Mouse (Mus musculus) liver, embryonic 15.5 days (tissue): ENCODE measurements around the gene Spg11. TPM values are rescaled to one million over a fixed set of nuclear protein-coding genes. Genes with fewer than 3 reads are reported as not detected.

ENCODE experiments used
- ATAC-seq: fragments of 200-750 bp; cut with Nextera tagmentation; 2 replicates; pipeline ENCODE4 v1.8.0; 2017; ENCODE audit warnings: moderate number of reproducible peaks, mild to moderate bottlenecking, moderate library complexity; ENCODE audit not compliant: insufficient read depth
- H3K27ac ChIP-seq: fragments of 300-500 bp; sonication (generic); replicated peaks from 2 replicates; pipeline ENCODE4 v1.5.1; 2015; ENCODE audit warnings: mild to moderate bottlenecking, inconsistent platforms
- H3K27me3 ChIP-seq: fragments of 300-500 bp; sonication (generic); 2 replicates; pipeline ENCODE4 v1.6.1; 2015; ENCODE audit warnings: mild to moderate bottlenecking, inconsistent platforms
- H3K36me3 ChIP-seq: fragments of 300-500 bp; sonication (generic); replicated peaks from 2 replicates; pipeline ENCODE4 v1.6.1; 2015; ENCODE audit warnings: moderate library complexity, mild to moderate bottlenecking, inconsistent platforms
- H3K4me1 ChIP-seq: fragments of 300-500 bp; sonication (generic); replicated peaks from 2 replicates; pipeline ENCODE4 v1.6.1; 2015; ENCODE audit warnings: inconsistent platforms
- H3K4me2 ChIP-seq: fragments of 300-500 bp; sonication (generic); 2 replicates; pipeline ENCODE4 v1.6.1; 2015; ENCODE audit warnings: moderate library complexity, mild to moderate bottlenecking, inconsistent platforms
- H3K4me3 ChIP-seq: fragments of 300-500 bp; sonication (generic); replicated peaks from 2 replicates; pipeline ENCODE4 v1.5.1; 2015; ENCODE audit warnings: mild to moderate bottlenecking, inconsistent platforms
- H3K9ac ChIP-seq: fragments of 300-500 bp; sonication (generic); 2 replicates; pipeline ENCODE4 v1.6.1; 2015; ENCODE audit warnings: moderate library complexity, mild to moderate bottlenecking, inconsistent platforms
- H3K9me3 ChIP-seq: fragments of 300-500 bp; sonication (generic); replicated peaks from 2 replicates; pipeline ENCODE4 v1.6.1; 2016; ENCODE audit warnings: inconsistent platforms
- whole genome bisulfite sequencing: fragments of 180-500 bp; shearing (Covaris S2); methylation state at CpG from one replicate; pipeline ENCODE4 v1.1.7; 2015; ENCODE audit warnings: mixed read lengths; ENCODE audit not compliant: insufficient replicate concordance; 5-methylcytosine and 5-hydroxymethylcytosine counted together
- polyA plus RNA-seq: library from polyadenylated mRNA; unstranded; fragments of >200 nt; fragmentation: Nextera tagmentation; extraction: Ambion mirVana; gene quantifications from 2 replicates; pipeline ENCODE4 v1.2.1, GENCODE M21; 2015

Gene Spg11
- polyA plus RNA-seq = 2.7 and 3.6 TPM in 2 replicates

DNA sequence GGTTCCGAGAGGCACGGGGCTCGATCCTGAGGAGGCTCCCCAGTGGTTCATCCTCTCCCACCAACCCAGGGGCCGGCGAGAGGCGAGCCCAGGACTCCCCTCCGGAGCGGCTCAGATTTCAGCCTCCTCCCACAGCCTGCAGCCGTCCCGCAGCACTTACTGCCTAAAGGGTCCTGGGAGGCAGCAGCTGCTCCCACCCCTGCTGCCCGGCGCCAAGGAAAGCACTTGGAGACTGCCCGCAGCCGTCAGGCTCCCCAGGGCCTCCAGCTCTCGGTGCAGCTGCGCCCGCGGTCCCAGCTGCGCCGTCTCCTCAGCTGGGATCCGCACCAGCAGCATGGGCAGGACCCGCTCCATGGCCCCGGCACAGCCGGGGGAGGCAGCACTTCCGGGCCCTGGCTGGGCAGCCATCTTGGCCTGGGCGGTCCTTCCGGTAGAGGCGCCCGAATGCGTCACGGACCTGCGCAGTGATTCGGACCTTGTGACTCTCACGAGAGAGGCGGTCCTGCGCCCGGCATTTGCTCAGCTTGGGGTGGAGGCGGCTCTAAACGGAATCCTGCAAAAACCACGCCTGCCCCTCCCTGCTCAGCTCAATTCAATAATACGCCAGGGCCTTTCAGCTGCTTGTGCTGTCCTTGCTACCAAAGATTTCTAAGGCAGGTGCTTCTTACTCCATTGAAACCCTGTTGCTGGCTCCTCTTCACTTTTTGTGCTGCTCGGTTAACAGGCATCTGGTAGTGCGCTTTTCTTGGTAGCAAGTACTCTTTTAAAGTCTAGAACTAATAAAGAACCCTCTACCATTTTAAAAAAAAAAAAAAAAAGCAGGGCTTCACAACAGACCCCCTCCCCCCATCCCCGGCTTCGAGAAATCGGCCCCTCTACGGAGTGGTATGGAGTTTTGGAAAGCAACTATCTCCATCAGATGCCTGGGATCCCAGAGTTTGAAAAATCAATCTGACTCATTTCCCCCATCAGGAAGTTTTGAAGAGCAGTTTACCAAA lies at the start of gene Spg11:
Gene Spg11 (minus strand): TSS at position 426 of the 998 bp plus-strand sequence.
- peak; percentile 100 for ATAC-seq
- Histone ChIP-seq H3K9me3 (no peaks in the 10 kb centered on the region), H3K27ac (peak within 1 kb of the TSS; percentile 90), H3K4me3 (peak within 1 kb of the TSS; percentile 95), H3K9ac (peak within 1 kb of the TSS; percentile 88), H3K4me1 (peaks cover 27% of the 10 kb centered on the region), H3K4me2 (peak within 1 kb of the TSS; percentile 78), H3K27me3 (no peaks in the 10 kb centered on the region), H3K36me3 (peaks cover 10% of the 10 kb centered on the region)
- 1% methylated on average over 47 of the region's 47 CpGs for WGBS

DNA sequence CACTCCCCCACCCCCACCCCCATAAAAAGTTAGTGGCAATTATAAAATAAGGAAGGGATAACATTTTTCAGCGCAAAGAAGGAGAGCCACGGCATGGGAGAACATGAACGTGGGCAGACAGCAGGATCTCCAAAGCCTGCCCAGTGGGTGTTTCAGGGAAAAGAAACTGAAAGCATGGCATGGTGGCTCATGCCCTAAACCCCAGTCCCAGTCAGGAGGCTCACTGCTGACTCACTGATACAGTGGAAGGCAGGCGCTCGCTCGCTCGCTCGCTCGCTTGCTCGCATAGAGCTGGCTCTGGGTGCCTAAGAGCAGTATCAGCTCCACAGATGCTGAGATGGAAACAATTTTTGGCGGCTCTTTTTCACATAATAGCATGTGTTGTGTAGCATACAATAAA lies 46.1 kb upstream of the Spg11 start:
- no peaks in the 10 kb centered on the region for H3K27me3 ChIP-seq
- no peak overlapping the region for H3K9ac ChIP-seq
- ATAC-seq = no peak
- H3K4me3 ChIP-seq = no peak overlapping the region
- no peaks in the 10 kb centered on the region for H3K36me3 ChIP-seq
- no peak overlapping the region for H3K27ac ChIP-seq
- peaks cover 6% of the 10 kb centered on the region; the same call in 1 of the 2 replicates for H3K4me1 ChIP-seq
- no peaks in the 10 kb centered on the region for H3K9me3 ChIP-seq
- no peak overlapping the region for H3K4me2 ChIP-seq
- WGBS = 69% methylated on average over 11 of the region's 11 CpGs

DNA sequence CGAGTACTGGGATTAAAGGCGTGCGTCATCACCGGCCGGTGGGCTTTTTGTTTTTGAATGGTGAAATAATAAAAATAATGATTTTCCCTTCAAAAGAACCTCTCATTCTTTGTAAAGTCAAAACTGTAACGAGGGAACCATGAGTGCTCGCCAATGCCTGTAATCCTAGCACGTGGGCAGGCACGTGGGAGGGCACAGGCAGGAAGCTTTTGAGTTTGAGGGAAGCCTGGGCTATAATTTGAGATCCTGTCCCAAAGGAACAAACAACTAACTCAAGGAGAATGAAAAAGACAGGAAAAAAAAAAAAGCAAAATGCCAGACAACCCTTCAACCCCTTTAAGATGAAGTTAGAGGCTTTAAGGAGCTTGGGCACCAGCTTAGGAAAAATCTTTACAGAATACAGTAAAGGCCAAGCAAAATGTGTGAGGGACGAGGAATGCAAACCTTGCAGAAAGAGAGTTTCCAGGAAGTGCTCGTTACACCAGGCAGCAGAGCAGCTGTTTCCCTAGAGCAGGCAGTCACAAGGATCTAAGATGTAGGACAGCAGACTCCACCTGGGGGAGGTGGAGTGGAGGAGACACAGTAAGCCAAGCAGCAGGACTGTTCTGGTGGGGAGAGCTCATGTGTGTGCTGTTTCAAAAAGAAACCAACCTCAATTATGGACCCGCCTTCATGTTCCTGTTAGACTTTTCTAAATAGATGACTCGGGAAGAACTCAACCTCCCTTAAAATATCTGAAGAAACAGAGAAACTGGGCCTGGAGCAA lies 45.4 kb upstream of the Spg11 start:
- Histone ChIP-seq H3K27ac (no peak overlapping the region), H3K9ac (no peak overlapping the region), H3K4me1 (peaks cover 9% of the 10 kb centered on the region), H3K9me3 (no peaks in the 10 kb centered on the region), H3K4me2 (no peak overlapping the region), H3K27me3 (no peaks in the 10 kb centered on the region), H3K36me3 (no peaks in the 10 kb centered on the region), H3K4me3 (no peak overlapping the region)
- WGBS = 56% methylated on average over 13 of the region's 13 CpGs
- no peak for ATAC-seq

DNA sequence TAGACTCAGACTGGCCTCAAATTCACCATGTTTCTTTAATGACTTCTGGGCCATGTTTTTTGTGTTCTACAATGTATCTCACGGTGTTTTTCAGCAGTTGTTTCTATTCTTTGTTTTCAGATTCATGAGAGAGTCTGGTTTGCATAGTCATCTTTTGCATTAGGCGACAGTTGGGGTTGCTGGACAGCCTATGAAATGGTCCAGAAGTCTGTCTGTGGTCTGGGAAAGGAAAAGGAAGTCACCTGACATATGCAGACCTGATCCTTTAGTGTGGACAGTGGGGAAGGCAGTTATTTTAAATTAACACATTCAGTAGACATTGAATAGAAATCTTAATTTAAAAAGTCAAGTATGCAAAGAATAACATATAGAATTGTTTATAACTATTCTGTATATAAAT lies 44.3 kb upstream of the Spg11 start:
- H3K27me3 ChIP-seq = no peaks in the 10 kb centered on the region
- no peak overlapping the region for H3K9ac ChIP-seq
- H3K4me1 ChIP-seq = peaks cover 9% of the 10 kb centered on the region
- H3K9me3 ChIP-seq = no peaks in the 10 kb centered on the region
- H3K27ac ChIP-seq = no peak overlapping the region
- 31% methylated on average over 2 of the region's 2 CpGs for WGBS
- no peak overlapping the region for H3K4me3 ChIP-seq
- no peak overlapping the region for H3K4me2 ChIP-seq
- H3K36me3 ChIP-seq = no peaks in the 10 kb centered on the region
- no peak for ATAC-seq

DNA sequence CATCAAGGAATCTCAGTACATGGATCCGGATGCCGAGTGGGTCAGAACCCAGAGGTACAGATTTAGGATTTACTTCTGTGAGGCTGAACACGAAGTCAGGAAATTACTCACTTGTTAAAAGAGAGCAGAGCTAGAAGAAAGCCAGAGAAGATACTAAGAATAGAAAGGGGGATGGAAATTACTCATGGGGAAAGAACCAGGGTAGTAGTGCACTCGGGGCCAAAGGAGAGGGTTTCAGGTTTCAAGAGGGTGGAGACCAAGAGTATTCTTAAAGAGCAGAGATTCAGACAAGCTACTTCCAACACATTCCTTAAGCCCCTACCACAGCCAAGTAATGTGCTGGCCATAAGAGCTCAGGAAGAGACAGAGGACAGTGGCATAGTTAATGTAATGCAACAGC lies 43.4 kb upstream of the Spg11 start:
- H3K9ac ChIP-seq = no peak overlapping the region
- 31% methylated on average over 4 of the region's 4 CpGs for whole genome bisulfite sequencing
- no peaks in the 10 kb centered on the region for H3K9me3 ChIP-seq
- H3K4me1 ChIP-seq = peaks cover 9% of the 10 kb centered on the region
- no peak overlapping the region for H3K4me3 ChIP-seq
- no peak overlapping the region for H3K27ac ChIP-seq
- H3K4me2 ChIP-seq = no peak overlapping the region
- H3K36me3 ChIP-seq = no peaks in the 10 kb centered on the region
- ATAC-seq = no peak
- H3K27me3 ChIP-seq = no peaks in the 10 kb centered on the region

DNA sequence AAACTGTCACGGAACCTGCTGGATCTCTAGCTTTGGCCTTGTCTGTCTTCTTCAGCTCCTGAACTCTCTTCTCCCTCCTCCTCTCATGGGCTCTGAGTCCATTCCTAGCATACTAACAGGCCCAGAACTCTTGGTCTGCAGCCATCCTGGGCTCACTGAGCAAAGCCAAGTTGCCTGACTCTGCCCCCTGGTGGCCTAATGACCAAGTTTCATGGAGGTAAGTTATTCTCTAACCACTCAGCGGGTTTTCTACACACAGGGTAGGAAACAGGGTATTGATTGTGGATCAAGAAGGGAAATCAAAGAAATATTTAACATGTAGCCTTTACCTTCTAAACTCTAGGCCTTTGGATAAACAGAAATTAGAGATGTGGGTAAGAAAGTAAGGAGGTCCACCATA lies 42.5 kb upstream of the Spg11 start, which contains the start of gene Trim69:
Gene Trim69 (plus strand): TSS at position 21 of the 400 bp plus-strand sequence.
- no peak for ATAC-seq
- WGBS = 45% methylated on average over 2 of the region's 2 CpGs

DNA sequence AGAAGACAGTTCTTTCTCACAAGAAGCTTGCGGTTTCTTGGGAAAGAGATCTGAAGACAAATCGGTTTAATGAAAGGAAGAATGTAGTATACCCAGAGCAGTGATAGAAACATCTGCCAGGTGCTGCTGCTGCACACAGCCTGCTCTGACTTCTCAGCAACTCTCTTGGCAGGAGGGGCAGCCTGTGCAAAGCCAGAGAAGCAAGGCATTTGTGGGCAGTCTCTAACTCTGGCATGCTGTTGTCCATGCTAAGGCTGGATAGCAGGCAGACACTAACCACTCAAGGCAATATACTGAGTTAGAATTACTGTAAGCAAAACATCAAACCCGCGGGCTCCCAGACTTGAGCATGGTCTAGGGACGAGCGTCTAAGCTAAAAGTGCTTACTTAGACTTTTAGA lies 41.5 kb upstream of the Spg11 start:
- no peak overlapping the region for H3K27ac ChIP-seq
- no peaks in the 10 kb centered on the region for H3K36me3 ChIP-seq
- H3K9ac ChIP-seq = no peak overlapping the region
- H3K4me1 ChIP-seq = peaks cover 23% of the 10 kb centered on the region
- H3K4me3 ChIP-seq = no peak overlapping the region
- ATAC-seq = no peak
- H3K27me3 ChIP-seq = no peaks in the 10 kb centered on the region
- H3K9me3 ChIP-seq = no peaks in the 10 kb centered on the region
- 66% methylated on average over 6 of the region's 6 CpGs for WGBS
- H3K4me2 ChIP-seq = no peak overlapping the region

More for the DNA sequence above, 42.5 kb upstream of the Spg11 start, which contains the start of gene Trim69:
- Histone ChIP-seq H3K36me3 (no peaks in the 10 kb centered on the region), H3K9me3 (no peaks in the 10 kb centered on the region), H3K27ac (no peak within 1 kb of the TSS), H3K4me3 (no peak within 1 kb of the TSS), H3K4me2 (no peak within 1 kb of the TSS), H3K4me1 (peaks cover 14% of the 10 kb centered on the region), H3K9ac (no peak within 1 kb of the TSS), H3K27me3 (no peaks in the 10 kb centered on the region)

DNA sequence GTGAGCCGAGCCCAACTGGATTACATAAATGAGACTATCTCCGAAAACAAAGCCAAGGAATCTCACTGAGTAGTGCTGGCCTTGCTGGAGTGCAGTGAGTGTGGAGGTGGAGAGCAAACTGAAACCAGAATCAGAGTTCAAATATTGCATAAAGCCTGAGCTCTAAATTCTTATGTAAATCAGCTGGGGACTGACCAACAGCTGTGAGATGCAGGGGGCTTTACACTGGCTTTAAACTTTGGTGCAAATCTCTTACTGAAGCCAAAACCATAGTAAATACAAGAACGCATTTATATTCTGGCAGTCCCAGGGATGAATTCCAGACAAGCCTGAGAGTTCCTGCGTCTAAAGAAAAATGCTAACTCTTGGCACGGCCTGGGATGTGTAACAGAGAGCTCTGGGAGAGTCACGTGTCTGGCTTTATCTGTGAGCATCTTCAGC lies 40.2 kb upstream of the Spg11 start:
- Histone ChIP-seq H3K4me3 (no peak overlapping the region), H3K36me3 (peaks cover 7% of the 10 kb centered on the region), H3K27me3 (no peaks in the 10 kb centered on the region), H3K4me2 (no peak overlapping the region), H3K9me3 (no peaks in the 10 kb centered on the region), H3K27ac (no peak overlapping the region; the same call in 1 of the 2 replicates), H3K4me1 (peaks cover 27% of the 10 kb centered on the region), H3K9ac (no peak overlapping the region)
- 51% methylated on average over 6 of the region's 6 CpGs for WGBS
- ATAC-seq = no peak

DNA sequence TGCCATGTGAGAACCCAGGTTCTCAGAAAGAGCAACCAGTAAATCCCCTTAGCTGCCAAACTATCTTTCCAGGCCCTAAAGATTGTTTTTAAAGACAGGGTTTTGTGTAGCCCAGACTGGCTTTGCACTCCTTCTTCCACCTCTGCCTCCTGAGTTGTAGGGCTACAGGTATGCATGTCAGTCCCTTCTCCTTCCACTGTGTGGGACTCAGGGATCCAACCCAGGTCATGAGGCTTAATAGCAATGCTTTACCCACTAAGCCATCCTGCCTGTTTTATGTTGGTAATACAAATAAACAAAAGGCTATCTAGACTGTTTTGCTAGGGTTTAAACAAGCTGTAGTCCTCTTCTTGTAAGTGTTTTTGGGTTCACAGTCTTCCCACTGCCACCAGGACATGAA lies 39.4 kb upstream of the Spg11 start:
- no peaks in the 10 kb centered on the region for H3K27me3 ChIP-seq
- peaks cover 27% of the 10 kb centered on the region for H3K4me1 ChIP-seq
- ATAC-seq = no peak
- H3K9me3 ChIP-seq = no peaks in the 10 kb centered on the region
- no peak overlapping the region for H3K9ac ChIP-seq
- no peak overlapping the region for H3K4me3 ChIP-seq
- no peak overlapping the region for H3K4me2 ChIP-seq
- H3K36me3 ChIP-seq = peaks cover 7% of the 10 kb centered on the region
- H3K27ac ChIP-seq = no peak overlapping the region

DNA sequence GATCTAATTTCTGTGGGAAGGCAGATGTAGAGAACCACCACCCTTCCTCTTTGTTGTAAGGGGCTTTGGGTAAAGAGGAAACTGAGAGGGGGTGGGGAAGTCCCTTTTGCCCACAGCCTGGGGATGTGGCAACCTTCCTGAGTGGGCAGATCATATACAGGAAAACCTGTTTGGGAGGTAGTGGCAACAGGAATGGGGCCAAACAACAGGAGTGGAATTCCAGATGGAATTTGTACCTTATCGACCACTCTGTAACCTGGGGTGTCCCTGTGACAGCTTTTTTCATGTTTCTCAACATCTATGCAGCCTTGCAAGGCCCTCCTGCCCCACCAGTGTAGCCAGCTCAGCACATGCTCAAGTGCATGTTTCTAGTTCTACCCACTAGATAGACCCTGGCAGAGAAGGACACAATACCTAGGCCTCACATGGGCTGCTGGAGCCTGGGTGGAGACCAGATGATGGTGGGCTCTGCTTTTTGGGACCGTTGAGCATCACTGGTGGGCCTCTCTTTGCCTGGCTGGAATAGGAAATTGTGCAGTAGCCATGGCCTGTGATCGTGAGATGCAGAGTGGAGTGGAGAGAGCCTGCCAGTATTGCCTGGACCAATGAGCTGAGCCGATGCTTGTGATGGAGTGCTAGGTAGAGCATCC lies 38.0 kb upstream of the Spg11 start:
- H3K36me3 ChIP-seq = peaks cover 17% of the 10 kb centered on the region
- peak overlapping the region; percentile 6 for H3K4me2 ChIP-seq
- WGBS = 43% methylated on average over 4 of the region's 4 CpGs
- no peak overlapping the region for H3K9ac ChIP-seq
- H3K27me3 ChIP-seq = no peaks in the 10 kb centered on the region
- H3K9me3 ChIP-seq = no peaks in the 10 kb centered on the region
- peaks cover 37% of the 10 kb centered on the region for H3K4me1 ChIP-seq
- peak overlapping the region; percentile 61 for H3K27ac ChIP-seq
- no peak overlapping the region for H3K4me3 ChIP-seq
- peak; percentile 62 for ATAC-seq
